Mouse (Mus musculus) testis, adult 2 months (tissue): Measurements from ENCODE around the gene Itpripl1. TPM values are rescaled to one million over a fixed set of nuclear protein-coding genes. Genes with fewer than 3 reads are reported as not detected.
"Not testable (repeated sequence)": the region's sequence is repeated elsewhere in the genome, so short reads cannot be mapped to it uniquely, and the experiment has no call there.

Source experiments
- H3K27ac ChIP-seq: fragments of 200-500 bp; 2 replicates; pipeline ENCODE4 v1.5.1; 2012; ENCODE audit warnings: low read depth, low read length; ENCODE audit not compliant: control insufficient read depth, insufficient read depth
- H3K27me3 ChIP-seq: fragments of 200-500 bp; 2 replicates; pipeline ENCODE4 v1.6.1; 2012; ENCODE audit warnings: mild to moderate bottlenecking, low read length, moderate library complexity; ENCODE audit not compliant: control insufficient read depth, insufficient read depth
- H3K36me3 ChIP-seq: fragments of 200-500 bp; 2 replicates; pipeline ENCODE4 v1.6.1; 2012; ENCODE audit warnings: mild to moderate bottlenecking, low read length; ENCODE audit not compliant: control insufficient read depth, insufficient read depth
- H3K4me1 ChIP-seq: fragments of 200-500 bp; 2 replicates; pipeline ENCODE4 v1.6.1; 2012; ENCODE audit warnings: low read length; ENCODE audit not compliant: control insufficient read depth, insufficient read depth
- H3K4me3 ChIP-seq: fragments of 200-500 bp; 2 replicates; pipeline ENCODE4 v1.5.1; 2012; ENCODE audit warnings: low read depth, mild to moderate bottlenecking, low read length, moderate library complexity, mixed read lengths; ENCODE audit not compliant: control insufficient read depth
- CTCF ChIP-seq: fragments of 200-500 bp; IDR thresholded peaks from 2 replicates; pipeline ENCODE4 v1.5.1; 2012; ENCODE audit warnings: low read depth, mild to moderate bottlenecking, inconsistent platforms, low read length, moderate library complexity; ENCODE audit not compliant: control insufficient read depth, insufficient read depth, insufficient replicate concordance
- POLR2A ChIP-seq: fragments of 200-500 bp; IDR thresholded peaks from 2 replicates; pipeline ENCODE4 v1.6.1; 2012; ENCODE audit warnings: low read depth, mild to moderate bottlenecking, inconsistent platforms, low read length, moderate library complexity; ENCODE audit not compliant: control insufficient read depth
- polyA plus RNA-seq: library from polyadenylated mRNA; depleted of rRNA; stranded (reverse); fragments of >200 nt; gene quantifications from 2 replicates; pipeline ENCODE4 v1.2.3, GENCODE M21; 2012; rRNA removed

Itpripl1 gene
- 42.2 and 44.2 TPM in 2 replicates for polyA plus RNA-seq

DNA sequence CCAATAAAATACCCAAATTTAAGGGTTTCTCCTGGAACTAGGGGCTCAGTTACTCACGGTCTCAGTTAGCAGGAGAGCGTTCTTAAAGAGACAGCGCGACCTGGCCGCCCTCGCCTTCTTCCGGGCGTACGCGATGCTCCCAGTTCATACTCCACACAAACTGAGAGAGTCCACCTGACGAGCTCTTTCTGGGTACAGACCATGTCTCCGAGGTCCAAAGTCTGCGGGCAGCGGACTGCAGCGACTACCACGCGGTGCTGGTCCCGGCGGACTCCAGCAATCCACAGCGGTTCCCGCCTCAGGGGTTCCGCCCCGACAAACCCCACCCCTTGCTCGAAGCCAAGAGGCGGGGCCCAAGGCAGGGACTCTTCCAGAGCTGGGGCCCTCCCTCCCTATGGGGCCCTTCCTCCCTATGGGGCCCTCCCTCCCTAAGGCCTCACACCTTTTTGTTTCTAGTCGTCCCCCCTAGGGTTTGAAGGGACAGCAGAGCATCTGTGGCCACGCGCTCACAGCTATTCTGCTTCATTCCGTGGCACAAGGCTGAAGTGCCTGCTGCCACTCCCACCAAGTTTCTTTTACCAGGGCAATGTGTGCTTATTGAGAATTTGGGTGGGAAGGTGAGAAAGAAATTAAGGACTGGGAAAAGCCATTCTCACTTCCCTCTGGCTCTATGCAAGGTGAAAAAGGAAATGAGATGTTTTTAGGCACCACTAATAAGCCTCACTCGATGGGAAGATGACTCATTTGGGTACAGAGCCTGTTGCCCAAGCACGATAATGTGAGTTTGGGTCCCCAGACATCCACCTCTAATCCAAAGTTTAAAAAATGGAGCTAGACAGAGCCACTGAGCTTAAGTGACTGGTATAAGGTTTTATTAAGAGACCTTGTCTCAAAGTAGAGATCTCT is at the start of gene Itpripl1:
Gene Itpripl1, minus strand, starts transcription at position 285 of the 906 bp plus-strand sequence.
- peak within 1 kb of the TSS; percentile 39; the same call in 1 of the 2 replicates for H3K27ac ChIP-seq
- peak; percentile 37 for TF ChIP-seq POLR2A
- TF ChIP-seq CTCF, result no peak

DNA sequence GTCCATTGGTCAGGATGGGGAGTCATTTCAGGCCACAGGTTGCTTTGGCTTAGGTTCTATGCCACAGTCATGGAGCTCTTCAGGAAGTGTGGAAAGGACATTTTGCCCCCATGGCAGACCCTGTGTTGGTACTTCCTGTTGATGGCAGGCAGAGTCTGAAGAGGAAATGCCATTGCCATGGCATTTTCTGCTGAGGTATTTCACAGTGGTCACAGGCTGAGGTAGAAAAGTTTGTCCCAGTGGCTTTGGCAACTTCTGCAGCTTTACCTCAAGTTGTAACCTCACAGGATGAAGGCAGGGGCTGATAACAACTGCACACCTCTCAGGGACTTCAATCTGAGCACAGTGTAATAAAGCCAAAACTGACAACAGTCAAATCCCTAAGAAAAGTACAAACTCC is 46.3 kb upstream of the Itpripl1 start:
- TF ChIP-seq CTCF (no peak), POLR2A (no peak)
- peak overlapping the region; percentile 82 for H3K4me3 ChIP-seq
- H3K27ac ChIP-seq, result no peak overlapping the region; the same call in 1 of the 2 replicates
- H3K36me3 ChIP-seq, result no peaks in the 10 kb centered on the region
- H3K4me1 ChIP-seq, result no peaks in the 10 kb centered on the region
- H3K27me3 ChIP-seq, result no peaks in the 10 kb centered on the region

More for the DNA sequence above, at the start of gene Itpripl1:
- Histone ChIP-seq H3K4me3 (peak within 1 kb of the TSS; percentile 90), H3K27me3 (no peaks in the 10 kb centered on the region), H3K36me3 (no peaks in the 10 kb centered on the region), H3K4me1 (peaks cover 9% of the 10 kb centered on the region)

DNA sequence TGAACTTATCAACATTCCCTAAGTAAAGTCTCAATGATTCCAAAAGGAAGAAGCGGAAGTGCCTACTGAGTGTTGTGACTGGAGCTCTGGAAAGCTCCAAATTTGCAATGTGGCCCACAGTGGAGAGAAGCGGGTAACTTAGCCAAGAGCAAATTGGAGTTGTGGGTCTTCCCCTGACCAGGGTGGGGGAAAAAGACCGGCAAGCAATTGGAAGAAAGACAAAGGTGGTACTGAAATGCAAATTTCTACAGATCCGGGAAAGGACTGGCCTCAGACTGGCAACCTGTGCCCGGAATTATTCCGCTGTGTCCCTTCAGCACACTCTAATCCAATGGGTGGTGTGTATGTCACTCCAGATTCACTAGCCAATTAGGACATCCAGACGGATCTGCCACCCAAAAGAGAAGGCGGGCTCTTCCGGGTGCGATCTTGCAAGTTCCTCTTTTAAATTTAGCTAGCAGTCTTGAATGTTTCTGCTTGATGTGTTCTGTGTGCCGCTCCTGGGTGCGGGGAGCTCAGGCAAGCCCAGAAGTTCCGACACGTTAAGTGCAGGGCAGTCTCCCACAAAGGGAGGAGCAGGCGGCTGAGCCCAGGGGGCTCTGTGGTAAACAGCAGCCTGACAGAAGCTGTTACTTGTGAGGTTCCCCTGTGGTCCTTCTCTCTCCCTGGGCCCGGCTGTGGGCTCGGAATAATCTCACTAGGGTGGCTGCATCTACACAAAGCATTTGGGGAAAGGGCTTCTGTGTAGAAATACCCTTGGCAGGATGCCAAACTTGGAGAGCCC is 39.5 kb upstream of the Itpripl1 start:
- Histone ChIP-seq H3K27me3 (no peaks in the 10 kb centered on the region), H3K4me3 (peak overlapping the region; percentile 81), H3K36me3 (no peaks in the 10 kb centered on the region), H3K4me1 (no peaks in the 10 kb centered on the region), H3K27ac (peak overlapping the region; percentile 32)
- TF ChIP-seq CTCF (no peak), POLR2A (peak; percentile 43)

DNA sequence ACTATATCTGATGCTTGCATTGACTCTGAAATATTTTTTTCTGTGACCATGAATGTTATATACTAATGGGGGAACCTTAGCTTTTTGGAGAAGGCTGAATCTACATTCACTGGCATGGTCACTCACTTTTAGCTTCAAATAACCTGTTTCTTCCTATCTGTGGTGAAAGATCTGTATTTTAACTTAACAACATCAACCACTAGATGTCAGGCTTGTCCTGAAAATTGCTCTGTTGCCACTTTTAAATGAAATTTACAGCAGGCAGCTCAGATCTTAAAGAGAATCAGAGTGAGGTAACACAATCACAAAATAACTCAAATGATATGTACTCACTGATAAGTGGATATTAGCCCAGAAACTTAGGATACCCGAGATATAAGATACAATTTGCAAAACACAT is 23.0 kb upstream of the Itpripl1 start:
- H3K4me3 ChIP-seq, H3K27me3 ChIP-seq, H3K4me1 ChIP-seq, H3K27ac ChIP-seq, H3K36me3 ChIP-seq: not testable (repeated sequence)

DNA sequence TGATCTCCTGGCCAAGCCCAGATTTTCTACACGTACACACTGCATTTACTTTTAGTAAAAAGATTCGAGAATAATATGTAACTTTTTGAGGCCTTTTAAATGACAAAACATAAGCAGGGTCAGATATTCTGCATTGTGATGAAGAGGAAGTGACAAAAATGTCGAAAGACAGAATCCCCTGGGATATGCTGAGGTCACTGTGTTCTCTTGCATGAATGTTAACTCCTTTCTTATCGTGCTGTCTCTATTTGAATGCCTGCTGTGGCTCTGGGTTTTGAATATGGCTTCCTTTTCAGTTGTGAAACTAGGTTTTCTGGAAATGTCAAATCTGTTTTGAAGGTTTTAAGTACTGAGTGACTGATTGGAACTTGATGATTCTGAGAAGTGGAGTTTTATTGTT is 22.4 kb upstream of the Itpripl1 start:
- no peak overlapping the region for H3K27ac ChIP-seq
- no peaks in the 10 kb centered on the region for H3K36me3 ChIP-seq
- H3K27me3 ChIP-seq, result no peaks in the 10 kb centered on the region
- no peak overlapping the region for H3K4me3 ChIP-seq
- TF ChIP-seq CTCF, result no peak
- no peak for TF ChIP-seq POLR2A
- H3K4me1 ChIP-seq, result no peaks in the 10 kb centered on the region

DNA sequence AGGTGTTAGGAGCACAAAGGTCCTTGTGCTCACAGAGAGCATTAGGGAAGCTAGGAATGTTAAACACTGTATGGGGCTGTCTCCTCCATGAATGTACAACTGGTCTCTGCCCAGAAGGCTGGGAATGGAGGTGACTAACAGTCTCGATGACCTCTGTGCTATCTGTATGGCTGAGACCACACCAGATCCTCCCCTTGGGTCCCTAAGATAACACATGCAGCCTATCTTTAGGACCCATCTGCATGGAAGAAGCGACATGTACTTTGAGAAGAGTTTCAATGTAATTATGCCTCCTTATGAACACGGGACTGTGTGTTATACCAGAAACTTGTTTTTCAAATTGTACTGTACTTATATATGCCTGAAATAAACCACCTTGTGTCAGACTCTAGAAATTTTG is 2.5 kb upstream of the Itpripl1 start:
- no peak overlapping the region for H3K27ac ChIP-seq
- no peak for TF ChIP-seq CTCF
- TF ChIP-seq POLR2A, result no peak

DNA sequence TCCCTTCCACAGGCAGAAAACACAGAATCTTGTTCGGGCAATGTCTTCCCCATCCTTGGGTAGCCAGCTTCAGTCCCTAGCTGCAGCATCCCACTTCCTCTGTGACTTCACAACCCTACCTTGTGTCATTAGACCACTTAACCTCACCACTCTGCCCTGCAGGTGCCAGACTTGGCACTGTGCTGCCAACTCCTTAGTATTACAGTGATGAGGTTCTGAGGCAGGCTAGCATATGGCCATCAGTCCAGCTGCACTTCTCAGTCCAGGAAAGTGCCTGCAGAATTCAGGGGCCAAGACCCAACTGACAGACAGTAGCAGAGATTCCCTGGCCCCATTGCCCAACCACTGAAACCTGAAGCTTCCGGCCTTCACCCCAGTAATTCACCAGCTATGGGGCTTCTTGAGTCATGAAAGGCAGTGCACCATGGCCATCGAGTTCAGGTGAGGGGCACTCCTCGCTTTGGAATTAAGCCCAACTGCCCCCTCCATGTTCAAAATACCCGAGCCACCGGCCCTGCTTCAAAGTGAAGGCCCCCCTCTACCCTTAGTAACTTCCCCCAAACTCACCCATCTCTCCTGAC is 575 bp downstream of the Itpripl1 start:
- no peaks in the 10 kb centered on the region for H3K36me3 ChIP-seq
- peaks cover 9% of the 10 kb centered on the region for H3K4me1 ChIP-seq
- TF ChIP-seq POLR2A (peak; percentile 71; the same call in 1 of the 2 replicates), CTCF (no peak)
- peak overlapping the region; percentile 39; the same call in 1 of the 2 replicates for H3K27ac ChIP-seq
- H3K4me3 ChIP-seq, result peak overlapping the region; percentile 90
- H3K27me3 ChIP-seq, result no peaks in the 10 kb centered on the region

More for the DNA sequence above, 2.5 kb upstream of the Itpripl1 start:
- Histone ChIP-seq H3K36me3 (no peaks in the 10 kb centered on the region), H3K4me3 (no peak overlapping the region), H3K4me1 (peaks cover 9% of the 10 kb centered on the region), H3K27me3 (no peaks in the 10 kb centered on the region)
